Mouse (Mus musculus) MEL (cell line): Measurements from ENCODE around the gene Lurap1l.

Experiments used
- CHD2 ChIP-seq: IDR thresholded peaks from 2 replicates; pipeline ENCODE4 v1.6.1; 2011; ENCODE audit warnings: low read length, improper control_type of control experiment
- CTCF ChIP-seq, 3 experiments: IDR thresholded peaks in 2 of 3; conservative IDR thresholded peaks in 1 of 3; 2 replicates each; pipeline ENCODE4 v1.5.1; 2011 to 2012; ENCODE audit warnings: low read length in 3 of 3, low read depth in 2 of 3, mild to moderate bottlenecking in 2 of 3, improper control_type of control experiment in 1 of 3, inconsistent platforms in 1 of 3, mixed read lengths in 1 of 3, moderate library complexity in 1 of 3; ENCODE audit not compliant: control insufficient read depth in 1 of 3, insufficient read depth in 1 of 3, poor library complexity in 1 of 3, severe bottlenecking in 1 of 3
- EP300 ChIP-seq, 2 experiments: IDR thresholded peaks; 2 replicates each; pipeline ENCODE4 v1.6.1; 2011; ENCODE audit warnings: improper control_type of control experiment in 2 of 2, low read length in 2 of 2, low read depth in 1 of 2, mild to moderate bottlenecking in 1 of 2
- ETS1 ChIP-seq: IDR thresholded peaks from 2 replicates; pipeline ENCODE4 v1.6.1; 2012; ENCODE audit warnings: low read depth, mild to moderate bottlenecking, inconsistent platforms, low read length, improper control_type of control experiment, moderate library complexity
- GATA1 ChIP-seq: IDR thresholded peaks from 2 replicates; pipeline ENCODE4 v1.6.1; 2011; ENCODE audit warnings: low read depth, low read length, improper control_type of control experiment
- KAT2A ChIP-seq: conservative IDR thresholded peaks from 2 replicates; pipeline ENCODE4 v1.6.1; 2012; ENCODE audit warnings: low read depth, low read length, improper control_type of control experiment, inconsistent platforms
- MAFK ChIP-seq: IDR thresholded peaks from 2 replicates; pipeline ENCODE4 v1.6.1; 2011; ENCODE audit warnings: low read depth, mild to moderate bottlenecking, low read length, improper control_type of control experiment, borderline replicate concordance
- NRF1 ChIP-seq: IDR thresholded peaks from 2 replicates; pipeline ENCODE4 v1.6.1; 2014; ENCODE audit warnings: low read depth, mild to moderate bottlenecking, inconsistent platforms, low read length, improper control_type of control experiment, moderate library complexity; ENCODE audit not compliant: poor library complexity, insufficient read depth, severe bottlenecking
- POLR2A ChIP-seq, 2 experiments: IDR thresholded peaks; 2 replicates each; pipeline ENCODE4 v1.6.1; 2011 to 2012; ENCODE audit warnings: low read length in 2 of 2, mild to moderate bottlenecking in 2 of 2, control low read depth in 1 of 2, improper control_type of control experiment in 1 of 2, low read depth in 1 of 2, moderate library complexity in 1 of 2; ENCODE audit not compliant: control insufficient read depth in 1 of 2, insufficient read depth in 1 of 2, poor library complexity in 1 of 2
- ZC3H11A ChIP-seq: IDR thresholded peaks from 2 replicates; pipeline ENCODE4 v1.6.1; 2012; ENCODE audit warnings: low read depth, mild to moderate bottlenecking, inconsistent platforms, low read length, improper control_type of control experiment

DNA sequence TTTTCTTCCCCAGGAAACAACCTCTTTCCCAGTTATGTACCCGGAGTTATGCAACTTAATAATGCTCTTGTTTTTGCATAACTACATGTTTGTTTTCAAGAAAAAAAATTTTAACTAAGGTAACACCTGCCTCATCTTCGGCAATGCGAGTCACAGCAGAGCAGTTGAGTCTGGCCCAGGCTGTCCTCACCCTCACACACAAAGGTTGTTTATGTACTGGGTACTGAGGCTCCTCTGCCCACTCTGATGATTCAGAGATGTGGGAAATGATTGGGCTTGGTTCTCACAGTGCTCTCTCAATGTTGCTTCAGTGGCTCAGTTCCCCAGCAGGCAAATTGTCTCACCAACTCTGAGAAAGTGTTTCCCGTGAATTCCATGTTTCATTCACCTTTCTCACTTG, 23.8 kb upstream of the Lurap1l start:
- no peak for TF ChIP-seq POLR2A (IDR thresholded peaks at IDR 0.05; ENCODE audit: control insufficient read depth in 1 of 2, insufficient read depth in 1 of 2, low read depth in 1 of 2, low read length in 2 of 2, poor library complexity in 1 of 2)
- TF ChIP-seq NRF1: no peak
- no peak for TF ChIP-seq CTCF (IDR thresholded peaks at IDR 0.05 in 2 of 3, conservative IDR thresholded peaks at IDR 0.05 in 1 of 3; ENCODE audit: control insufficient read depth in 1 of 3, insufficient read depth in 1 of 3, low read depth in 2 of 3, low read length in 3 of 3, poor library complexity in 1 of 3, severe bottlenecking in 1 of 3)
- TF ChIP-seq KAT2A: no peak
- TF ChIP-seq ZC3H11A: no peak
- TF ChIP-seq GATA1: no peak
- no peak for TF ChIP-seq EP300 (IDR thresholded peaks at IDR 0.05; ENCODE audit: low read depth in 1 of 2, low read length in 2 of 2)
- TF ChIP-seq ETS1: no peak
- no peak for TF ChIP-seq MAFK
- no peak for TF ChIP-seq CHD2
